Mouse (Mus musculus): ENCODE data around the gene Tmem81. TPM values are rescaled to one million over a fixed set of nuclear protein-coding genes. Genes with fewer than 3 reads are reported as not detected.

The Tmem81 gene
- total RNA-seq, 2 experiments from 2014 or later: 3.1 to 4.3 TPM

- intact Hi-C loops (cut with DNase I): no loop called here
- DNase-seq (ENCODE audit: low spot score in 2 of 2): peak in 1 of 2 experiments; percentile 2
Measured at GRCm38 (mm10) chr1:132516776-132517175, 10.7 kb downstream of the Tmem81 start.

GRCm38 (mm10) chr1:132518621-132519020, 12.6 kb downstream of the Tmem81 start:
- no peak for DNase-seq (ENCODE audit: low spot score in 2 of 2)
- intact Hi-C loops (cut with DNase I): no loop called here

- DNase-seq (ENCODE audit: low spot score in 2 of 2): no peak
- intact Hi-C loops (cut with DNase I): loop anchor here (10.0 kb wide), 1 partner anchor 225 kb away; the partner anchor contains the start of gene Nfasc
Measured at GRCm38 (mm10) chr1:132519734-132520133, 13.7 kb downstream of the Tmem81 start.

- no peak for DNase-seq (ENCODE audit: low spot score in 2 of 2)
- intact Hi-C loops (cut with DNase I): loop anchor here (10.0 kb wide), 1 partner anchor 224 kb away; the partner anchor contains the start of gene Nfasc
Measured at GRCm38 (mm10) chr1:132520764-132521163, 14.7 kb downstream of the Tmem81 start.

- intact Hi-C loops (cut with DNase I): loop anchor here (10.0 kb wide), 1 partner anchor 222 kb away; the partner anchor contains the start of gene Nfasc
- DNase-seq (ENCODE audit: low spot score in 2 of 2): no peak
Measured at GRCm38 (mm10) chr1:132523048-132523447, 17.0 kb downstream of the Tmem81 start.

GRCm38 (mm10) chr1:132523920-132524319, 17.9 kb downstream of the Tmem81 start:
- intact Hi-C loops (cut with DNase I): loop anchor here (10.0 kb wide), 1 partner anchor 221 kb away; the partner anchor contains the start of gene Nfasc
- DNase-seq (ENCODE audit: low spot score in 2 of 2): no peak

GRCm38 (mm10) chr1:132525832-132526231, 19.8 kb downstream of the Tmem81 start:
- intact Hi-C loops (cut with DNase I): loop anchor here (2.0 to 10.0 kb wide), 2 partner anchors 69 to 219 kb away; partner anchors contain the start of gene Nfasc
- peak; percentile 56 to 80 for DNase-seq (ENCODE audit: low spot score in 2 of 2)

- intact Hi-C loops (cut with DNase I): loop anchor here (10.0 kb wide), 1 partner anchor 217 kb away; the partner anchor contains the start of gene Nfasc
- DNase-seq (ENCODE audit: low spot score in 2 of 2): no peak
Measured at GRCm38 (mm10) chr1:132528071-132528470, 22.0 kb downstream of the Tmem81 start.

GRCm38 (mm10) chr1:132528647-132529334, 22.8 kb downstream of the Tmem81 start:
- intact Hi-C loops (cut with DNase I): loop anchor here (10.0 kb wide), 1 partner anchor 216 kb away; the partner anchor contains the start of gene Nfasc
- no peak for DNase-seq (ENCODE audit: low spot score in 2 of 2)

- intact Hi-C loops (cut with DNase I): no loop called here
- DNase-seq (ENCODE audit: low spot score in 2 of 2): no peak
Measured at GRCm38 (mm10) chr1:132530631-132531191, 24.7 kb downstream of the Tmem81 start.

GRCm38 (mm10) chr1:132532521-132532920, 26.5 kb downstream of the Tmem81 start:
- intact Hi-C loops (cut with DNase I): no loop called here
- DNase-seq (ENCODE audit: low spot score in 2 of 2): no peak

GRCm38 (mm10) chr1:132533840-132534239, 27.8 kb downstream of the Tmem81 start:
- intact Hi-C loops (cut with DNase I): no loop called here
- DNase-seq (ENCODE audit: low spot score in 2 of 2): no peak

GRCm38 (mm10) chr1:132535541-132535940, 29.5 kb downstream of the Tmem81 start:
- intact Hi-C loops (cut with DNase I): no loop called here
- DNase-seq (ENCODE audit: low spot score in 2 of 2): no peak

GRCm38 (mm10) chr1:132536416-132536815, 30.4 kb downstream of the Tmem81 start:
- intact Hi-C loops (cut with DNase I): no loop called here
- DNase-seq (ENCODE audit: low spot score in 2 of 2): no peak

- intact Hi-C loops (cut with DNase I): no loop called here
- no peak for DNase-seq (ENCODE audit: low spot score in 2 of 2)
Measured at GRCm38 (mm10) chr1:132537736-132538135, 31.7 kb downstream of the Tmem81 start.

GRCm38 (mm10) chr1:132540701-132541100, 34.7 kb downstream of the Tmem81 start:
- DNase-seq (ENCODE audit: low spot score in 2 of 2): no peak
- intact Hi-C loops (cut with DNase I): loop anchor here (5.0 kb wide), 1 partner anchor 52 kb away; no protein-coding TSS in a partner anchor

- intact Hi-C loops (cut with DNase I): loop anchor here (5.0 kb wide), 1 partner anchor 51 kb away; no protein-coding TSS in a partner anchor
- DNase-seq (ENCODE audit: low spot score in 2 of 2): no peak
Measured at GRCm38 (mm10) chr1:132541171-132541823, 35.3 kb downstream of the Tmem81 start.

- DNase-seq (ENCODE audit: low spot score in 2 of 2): no peak
- intact Hi-C loops (cut with DNase I): loop anchor here (5.0 kb wide), 1 partner anchor 50 kb away; no protein-coding TSS in a partner anchor
Measured at GRCm38 (mm10) chr1:132541824-132542599, 36.0 kb downstream of the Tmem81 start.

- intact Hi-C loops (cut with DNase I): loop anchor here (5.0 kb wide), 1 partner anchor 49 kb away; no protein-coding TSS in a partner anchor
- peak; percentile 78 to 85 for DNase-seq (ENCODE audit: low spot score in 2 of 2)
Measured at GRCm38 (mm10) chr1:132542762-132543306, 36.8 kb downstream of the Tmem81 start, which contains the start of gene Cntn2. TSS of gene Cntn2 (minus strand) at chr1:132543256.

All from left cerebral cortex, postnatal 36 days (tissue).